Mouse (Mus musculus): ENCODE results near the gene Fmod.

DNA sequence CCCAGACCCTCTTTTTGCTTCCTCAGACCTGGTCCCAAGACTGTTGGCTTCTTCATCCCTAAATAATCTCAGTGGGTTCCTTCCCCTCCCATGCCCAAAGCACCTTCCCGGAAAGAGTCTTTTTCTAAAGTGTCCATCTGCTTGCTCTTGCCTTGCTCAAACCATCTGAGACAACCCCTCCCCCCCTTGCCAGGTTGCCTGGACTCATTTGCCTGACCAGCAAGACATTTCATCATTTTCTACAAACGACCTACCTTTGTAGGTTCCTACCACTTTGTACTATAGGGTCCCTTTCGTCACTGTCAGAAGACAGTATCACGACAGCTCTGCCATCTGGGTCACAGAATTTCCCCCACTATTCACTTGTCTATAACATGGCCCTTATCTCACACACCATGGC is 43.4 kb downstream of the Fmod start:
- TF ChIP-seq CTCF (IDR thresholded peaks at IDR 0.05; ENCODE audit: extremely low read depth, insufficient read depth, insufficient read length, insufficient replicate concordance) (no peak), POLR2A (IDR thresholded peaks at IDR 0.05; ENCODE audit: low read depth, low read length) (no peak)

Measured in spleen, adult 2 months (tissue).